Mouse (Mus musculus): ENCODE data around the gene Drd1. TPM values are rescaled to one million over a fixed set of nuclear protein-coding genes. Genes with fewer than 3 reads are reported as not detected.

Gene Drd1
- 0.24 TPM in 1 of 2 replicates, not detected in the other for polyA plus RNA-seq (2014; fragmentation: Nextera tagmentation; extraction: Ambion mirVana)

DNA sequence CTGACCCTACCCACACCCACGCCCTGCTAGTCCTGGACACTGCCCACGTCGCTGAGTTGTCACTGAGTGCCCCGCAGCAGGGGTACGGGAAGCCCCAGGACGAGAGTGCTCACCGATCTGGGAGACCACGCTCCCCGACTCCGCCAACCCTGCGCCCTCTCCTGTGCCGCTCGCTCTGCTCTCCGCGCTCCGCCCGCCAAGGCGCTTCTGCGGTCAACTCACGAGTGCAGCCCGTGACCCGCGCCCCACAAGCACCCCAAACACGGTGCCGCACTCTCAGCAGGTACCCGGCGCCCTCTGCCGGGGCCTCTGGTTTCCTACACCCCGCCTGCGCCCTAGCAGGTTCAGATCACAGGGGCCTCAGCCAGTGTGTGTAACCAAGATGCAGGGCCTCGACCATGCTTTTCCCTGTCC is at the start of gene Drd1:
Gene Drd1 (minus strand): TSS at position 258 of the 414 bp plus-strand sequence.
- H3K27me3 ChIP-seq (ENCODE audit: control insufficient read depth, insufficient read depth, low read length): peaks cover 28% of the 10 kb centered on the region
- H3K9me3 ChIP-seq (replicated peaks; ENCODE audit: control insufficient read depth, low read length): no peaks in the 10 kb centered on the region
- H3K4me3 ChIP-seq (ENCODE audit: low read depth, low read length): peak within 1 kb of the TSS; percentile 56
- peak within 1 kb of the TSS; percentile 99 for H3K4me2 ChIP-seq
- H3K9ac ChIP-seq (ENCODE audit: low read depth, low read length): peak within 1 kb of the TSS; percentile 54
- no peak for ATAC-seq (replicated peaks; ENCODE audit: insufficient number of reproducible peaks, low FRiP score, low TSS enrichment)
- under 1% methylated on average over 31 of the region's 31 CpGs for WGBS (ENCODE audit: insufficient replicate concordance)
- no peak within 1 kb of the TSS for H3K27ac ChIP-seq (ENCODE audit: low read depth, low read length)
- no peaks in the 10 kb centered on the region for H3K36me3 ChIP-seq (ENCODE audit: control insufficient read depth, insufficient read depth, low read length)
- H3K4me1 ChIP-seq (ENCODE audit: control insufficient read depth, insufficient read depth, low read length): 0 out of 2 replicates have a peak, but pooled peaks cover 3% of the 10 kb centered on the region

DNA sequence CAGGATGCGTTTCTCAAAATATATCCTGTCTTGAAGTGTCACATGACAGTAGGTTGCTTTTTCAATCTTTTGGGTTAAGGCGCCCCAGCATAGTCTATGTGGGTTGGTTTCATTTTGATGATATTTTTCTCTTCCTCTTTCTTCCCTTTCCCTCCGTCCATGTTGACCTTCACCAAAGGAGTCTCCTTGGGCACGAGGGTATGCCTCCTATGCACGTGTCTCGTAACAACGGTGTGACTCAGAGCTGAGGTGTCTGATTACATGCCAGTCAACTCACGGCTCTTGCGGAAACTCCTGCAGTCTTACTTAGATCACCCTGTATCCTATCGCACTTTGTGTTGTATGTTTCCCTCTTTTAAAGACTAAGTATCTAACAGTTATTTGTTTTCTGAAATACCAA is 48.4 kb upstream of the Drd1 start:
- Histone ChIP-seq H3K27me3 (ENCODE audit: control insufficient read depth, insufficient read depth, low read length) (no peaks in the 10 kb centered on the region), H3K9me3 (replicated peaks; ENCODE audit: control insufficient read depth, low read length) (no peaks in the 10 kb centered on the region), H3K9ac (ENCODE audit: low read depth, low read length) (no peak overlapping the region), H3K36me3 (ENCODE audit: control insufficient read depth, insufficient read depth, low read length) (no peaks in the 10 kb centered on the region; the same call in none of the 2 replicates), H3K4me2 (no peak overlapping the region), H3K27ac (ENCODE audit: low read depth, low read length) (no peak overlapping the region), H3K4me1 (ENCODE audit: control insufficient read depth, insufficient read depth, low read length) (peaks cover 3% of the 10 kb centered on the region; the same call in 1 of the 2 replicates), H3K4me3 (ENCODE audit: low read depth, low read length) (no peak overlapping the region)
- WGBS (ENCODE audit: insufficient replicate concordance): 62% methylated on average over 10 of the region's 10 CpGs
- ATAC-seq (replicated peaks; ENCODE audit: insufficient number of reproducible peaks, low FRiP score, low TSS enrichment): no peak

DNA sequence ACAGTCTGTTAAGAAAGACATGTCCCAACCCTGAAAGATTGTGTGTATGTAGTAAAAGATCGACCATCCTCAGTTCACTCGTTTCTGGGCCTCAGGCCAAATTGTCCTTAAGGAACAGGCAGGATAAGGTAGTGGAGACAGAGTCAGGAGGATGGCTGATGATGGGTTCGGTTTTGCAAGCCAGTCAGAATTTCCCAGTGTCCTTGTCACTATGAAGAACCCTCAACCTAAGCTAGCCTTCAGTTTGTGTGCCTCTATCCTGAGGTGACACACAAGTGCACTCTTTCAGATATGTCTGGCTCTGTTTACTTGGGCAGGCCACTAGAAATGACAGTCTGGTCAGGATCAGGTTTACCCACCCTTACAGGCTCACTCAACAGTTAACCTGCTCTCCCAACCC is 47.8 kb upstream of the Drd1 start:
- no peak overlapping the region for H3K9ac ChIP-seq (ENCODE audit: low read depth, low read length)
- WGBS (ENCODE audit: insufficient replicate concordance): 80% methylated on average over 3 of the region's 3 CpGs
- H3K4me1 ChIP-seq (ENCODE audit: control insufficient read depth, insufficient read depth, low read length): peaks cover 3% of the 10 kb centered on the region; the same call in 1 of the 2 replicates
- no peak overlapping the region for H3K27ac ChIP-seq (ENCODE audit: low read depth, low read length)
- no peak for ATAC-seq (replicated peaks; ENCODE audit: insufficient number of reproducible peaks, low FRiP score, low TSS enrichment)
- no peaks in the 10 kb centered on the region; the same call in none of the 2 replicates for H3K36me3 ChIP-seq (ENCODE audit: control insufficient read depth, insufficient read depth, low read length)
- H3K4me2 ChIP-seq: no peak overlapping the region
- no peak overlapping the region for H3K4me3 ChIP-seq (ENCODE audit: low read depth, low read length)
- H3K27me3 ChIP-seq (ENCODE audit: control insufficient read depth, insufficient read depth, low read length): no peaks in the 10 kb centered on the region
- no peaks in the 10 kb centered on the region for H3K9me3 ChIP-seq (replicated peaks; ENCODE audit: control insufficient read depth, low read length)

- Histone ChIP-seq H3K27me3 (ENCODE audit: control insufficient read depth, insufficient read depth, low read length) (no peaks in the 10 kb centered on the region), H3K4me1 (ENCODE audit: control insufficient read depth, insufficient read depth, low read length) (peaks cover 3% of the 10 kb centered on the region; the same call in 1 of the 2 replicates), H3K4me3 (ENCODE audit: low read depth, low read length) (no peak overlapping the region), H3K36me3 (ENCODE audit: control insufficient read depth, insufficient read depth, low read length) (peaks cover 6% of the 10 kb centered on the region), H3K9ac (ENCODE audit: low read depth, low read length) (no peak overlapping the region), H3K9me3 (replicated peaks; ENCODE audit: control insufficient read depth, low read length) (no peaks in the 10 kb centered on the region), H3K27ac (ENCODE audit: low read depth, low read length) (no peak overlapping the region), H3K4me2 (no peak overlapping the region)
- no peak for ATAC-seq (replicated peaks; ENCODE audit: insufficient number of reproducible peaks, low FRiP score, low TSS enrichment)
- WGBS (ENCODE audit: insufficient replicate concordance): 87% methylated on average over 3 of the region's 3 CpGs
These were observed 46.6 kb upstream of the Drd1 start for GRCm38 (mm10) chr13:54102061-54102460.

- Histone ChIP-seq H3K36me3 (ENCODE audit: control insufficient read depth, insufficient read depth, low read length) (peaks cover 6% of the 10 kb centered on the region), H3K4me1 (ENCODE audit: control insufficient read depth, insufficient read depth, low read length) (peaks cover 3% of the 10 kb centered on the region; the same call in 1 of the 2 replicates), H3K9me3 (replicated peaks; ENCODE audit: control insufficient read depth, low read length) (no peaks in the 10 kb centered on the region), H3K4me2 (no peak overlapping the region), H3K27ac (ENCODE audit: low read depth, low read length) (no peak overlapping the region), H3K27me3 (ENCODE audit: control insufficient read depth, insufficient read depth, low read length) (no peaks in the 10 kb centered on the region), H3K4me3 (ENCODE audit: low read depth, low read length) (no peak overlapping the region), H3K9ac (ENCODE audit: low read depth, low read length) (no peak overlapping the region)
- WGBS (ENCODE audit: insufficient replicate concordance): 63% methylated on average over 15 of the region's 15 CpGs
- no peak for ATAC-seq (replicated peaks; ENCODE audit: insufficient number of reproducible peaks, low FRiP score, low TSS enrichment)
These were observed 45.7 kb upstream of the Drd1 start for GRCm38 (mm10) chr13:54101031-54101820.

- Histone ChIP-seq H3K27ac (ENCODE audit: low read depth, low read length) (no peak overlapping the region), H3K4me2 (no peak overlapping the region), H3K36me3 (ENCODE audit: control insufficient read depth, insufficient read depth, low read length) (peaks cover 12% of the 10 kb centered on the region), H3K9ac (ENCODE audit: low read depth, low read length) (no peak overlapping the region), H3K27me3 (ENCODE audit: control insufficient read depth, insufficient read depth, low read length) (no peaks in the 10 kb centered on the region), H3K4me3 (ENCODE audit: low read depth, low read length) (no peak overlapping the region), H3K4me1 (ENCODE audit: control insufficient read depth, insufficient read depth, low read length) (peaks cover 3% of the 10 kb centered on the region; the same call in 1 of the 2 replicates), H3K9me3 (replicated peaks; ENCODE audit: control insufficient read depth, low read length) (no peaks in the 10 kb centered on the region)
- no peak for ATAC-seq (replicated peaks; ENCODE audit: insufficient number of reproducible peaks, low FRiP score, low TSS enrichment)
- WGBS (ENCODE audit: insufficient replicate concordance): 88% methylated on average over 6 of the region's 6 CpGs
These were observed 42.3 kb upstream of the Drd1 start for GRCm38 (mm10) chr13:54097797-54098196.

- no peak overlapping the region for H3K4me3 ChIP-seq (ENCODE audit: low read depth, low read length)
- WGBS (ENCODE audit: insufficient replicate concordance): 92% methylated on average over 4 of the region's 4 CpGs
- peaks cover 3% of the 10 kb centered on the region; the same call in 1 of the 2 replicates for H3K4me1 ChIP-seq (ENCODE audit: control insufficient read depth, insufficient read depth, low read length)
- no peaks in the 10 kb centered on the region for H3K9me3 ChIP-seq (replicated peaks; ENCODE audit: control insufficient read depth, low read length)
- no peak overlapping the region for H3K27ac ChIP-seq (ENCODE audit: low read depth, low read length)
- H3K9ac ChIP-seq (ENCODE audit: low read depth, low read length): no peak overlapping the region
- no peak overlapping the region for H3K4me2 ChIP-seq
- peaks cover 13% of the 10 kb centered on the region for H3K36me3 ChIP-seq (ENCODE audit: control insufficient read depth, insufficient read depth, low read length)
- H3K27me3 ChIP-seq (ENCODE audit: control insufficient read depth, insufficient read depth, low read length): no peaks in the 10 kb centered on the region
- no peak for ATAC-seq (replicated peaks; ENCODE audit: insufficient number of reproducible peaks, low FRiP score, low TSS enrichment)
These were observed 41.7 kb upstream of the Drd1 start for GRCm38 (mm10) chr13:54097227-54097626.

- Histone ChIP-seq H3K4me3 (ENCODE audit: low read depth, low read length) (no peak overlapping the region), H3K27me3 (ENCODE audit: control insufficient read depth, insufficient read depth, low read length) (no peaks in the 10 kb centered on the region), H3K27ac (ENCODE audit: low read depth, low read length) (no peak overlapping the region), H3K4me1 (ENCODE audit: control insufficient read depth, insufficient read depth, low read length) (no peaks in the 10 kb centered on the region), H3K4me2 (no peak overlapping the region), H3K9me3 (replicated peaks; ENCODE audit: control insufficient read depth, low read length) (no peaks in the 10 kb centered on the region), H3K36me3 (ENCODE audit: control insufficient read depth, insufficient read depth, low read length) (peaks cover 20% of the 10 kb centered on the region), H3K9ac (ENCODE audit: low read depth, low read length) (no peak overlapping the region)
- 62% methylated on average over 8 of the region's 8 CpGs for WGBS (ENCODE audit: insufficient replicate concordance)
- ATAC-seq (replicated peaks; ENCODE audit: insufficient number of reproducible peaks, low FRiP score, low TSS enrichment): no peak
These were observed 40.2 kb upstream of the Drd1 start for GRCm38 (mm10) chr13:54095721-54096120.

All from heart, embryonic 11.5 days (tissue).